Mouse (Mus musculus) midbrain, embryonic 15.5 days (tissue): ENCODE measurements around the gene Serpinb1c. TPM values are rescaled to one million over a fixed set of nuclear protein-coding genes. Genes with fewer than 3 reads are reported as not detected.

Experiments used
- ATAC-seq: fragments of 200-750 bp; cut with Nextera tagmentation; replicated peaks from 2 replicates; pipeline ENCODE4 v1.8.0; 2017; ENCODE audit warnings: moderate TSS enrichment
- H3K27ac ChIP-seq: fragments of 300-500 bp; sonication (generic); 2 replicates; pipeline ENCODE4 v1.5.1; 2015; ENCODE audit warnings: mild to moderate bottlenecking, inconsistent platforms
- H3K27me3 ChIP-seq: fragments of 300-500 bp; sonication (generic); replicated peaks from 2 replicates; pipeline ENCODE4 v1.6.1; 2015; ENCODE audit warnings: inconsistent platforms
- H3K36me3 ChIP-seq: fragments of 300-500 bp; sonication (generic); replicated peaks from 2 replicates; pipeline ENCODE4 v1.6.1; 2015; ENCODE audit warnings: inconsistent platforms
- H3K4me1 ChIP-seq: fragments of 300-500 bp; sonication (generic); 2 replicates; pipeline ENCODE4 v1.6.1; 2015; ENCODE audit warnings: inconsistent platforms
- H3K4me2 ChIP-seq: fragments of 300-500 bp; sonication (generic); 2 replicates; pipeline ENCODE4 v1.6.1; 2015; ENCODE audit warnings: inconsistent platforms, mild to moderate bottlenecking, moderate library complexity
- H3K4me3 ChIP-seq: fragments of 300-500 bp; sonication (generic); 2 replicates; pipeline ENCODE4 v1.5.1; 2015; ENCODE audit warnings: mild to moderate bottlenecking, inconsistent platforms
- H3K9ac ChIP-seq: fragments of 300-500 bp; sonication (generic); 2 replicates; pipeline ENCODE4 v1.6.1; 2015; ENCODE audit warnings: mild to moderate bottlenecking, inconsistent platforms
- H3K9me3 ChIP-seq: fragments of 300-500 bp; sonication (generic); 2 replicates; pipeline ENCODE4 v1.6.1; 2016; ENCODE audit warnings: inconsistent platforms
- WGBS: fragments of 180-500 bp; shearing (Covaris S2); methylation state at CpG from one replicate; pipeline ENCODE4 v1.1.7; 2015; ENCODE audit warnings: mixed read lengths; 5-methylcytosine and 5-hydroxymethylcytosine counted together
- polyA plus RNA-seq: library from polyadenylated mRNA; unstranded; fragments of >200 nt; fragmentation: Nextera tagmentation; extraction: Ambion mirVana; gene quantifications from 2 replicates; pipeline ENCODE4 v1.2.1, GENCODE M21; 2015

Gene Serpinb1c
- polyA plus RNA-seq, 1 experiment from 2014 or later, result not detected

- no peaks in the 10 kb centered on the region for H3K36me3 ChIP-seq
- H3K27ac ChIP-seq, result no peak overlapping the region
- ATAC-seq, result no peak
- H3K9me3 ChIP-seq, result no peaks in the 10 kb centered on the region
- no peak overlapping the region for H3K4me3 ChIP-seq
- no peak overlapping the region for H3K9ac ChIP-seq
- H3K27me3 ChIP-seq, result no peaks in the 10 kb centered on the region
- no peak overlapping the region for H3K4me2 ChIP-seq
- 87% methylated on average over 3 of the region's 3 CpGs for WGBS
- H3K4me1 ChIP-seq, result no peaks in the 10 kb centered on the region
Measured at GRCm38 (mm10) chr13:32860821-32861220, 37.2 kb downstream of the Serpinb1c start.

GRCm38 (mm10) chr13:32853073-32853472, 44.9 kb downstream of the Serpinb1c start:
- no peaks in the 10 kb centered on the region for H3K36me3 ChIP-seq
- peaks cover 9% of the 10 kb centered on the region; the same call in 1 of the 2 replicates for H3K27me3 ChIP-seq
- H3K4me1 ChIP-seq, result 0 out of 2 replicates have a peak, but pooled peaks cover 2% of the 10 kb centered on the region
- H3K9ac ChIP-seq, result no peak overlapping the region
- no peak overlapping the region for H3K4me3 ChIP-seq
- 15% methylated on average over 2 of the region's 2 CpGs for WGBS
- peak; percentile 90 for ATAC-seq
- H3K4me2 ChIP-seq, result no peak overlapping the region
- H3K9me3 ChIP-seq, result no peaks in the 10 kb centered on the region
- 0 out of 2 replicates have a peak overlapping the region, but pooled peaks have one; percentile 20 for H3K27ac ChIP-seq

GRCm38 (mm10) chr13:32852539-32852938, 45.5 kb downstream of the Serpinb1c start:
- Histone ChIP-seq H3K27ac (0 out of 2 replicates have a peak overlapping the region, but pooled peaks have one; percentile 20), H3K9me3 (no peaks in the 10 kb centered on the region), H3K4me1 (0 out of 2 replicates have a peak, but pooled peaks cover 2% of the 10 kb centered on the region), H3K4me2 (no peak overlapping the region), H3K9ac (no peak overlapping the region), H3K4me3 (no peak overlapping the region), H3K36me3 (no peaks in the 10 kb centered on the region), H3K27me3 (peaks cover 9% of the 10 kb centered on the region; the same call in 1 of the 2 replicates)
- ATAC-seq, result peak; percentile 16; the same call in 1 of the 2 replicates
- WGBS, result 66% methylated on average over 4 of the region's 4 CpGs

- Histone ChIP-seq H3K9me3 (no peaks in the 10 kb centered on the region), H3K36me3 (no peaks in the 10 kb centered on the region), H3K4me1 (0 out of 2 replicates have a peak, but pooled peaks cover 2% of the 10 kb centered on the region), H3K27me3 (peaks cover 9% of the 10 kb centered on the region; the same call in 1 of the 2 replicates), H3K4me2 (no peak overlapping the region), H3K9ac (no peak overlapping the region), H3K27ac (no peak overlapping the region), H3K4me3 (no peak overlapping the region)
- ATAC-seq, result peak; percentile 77
- whole genome bisulfite sequencing, result 10% methylated on average over 7 of the region's 7 CpGs
Measured at GRCm38 (mm10) chr13:32851967-32852366, 46.0 kb downstream of the Serpinb1c start.

- Histone ChIP-seq H3K4me2 (no peak within 1 kb of the TSS), H3K9ac (no peak within 1 kb of the TSS), H3K4me1 (0 out of 2 replicates have a peak, but pooled peaks cover 2% of the 10 kb centered on the region), H3K9me3 (no peaks in the 10 kb centered on the region), H3K27ac (no peak within 1 kb of the TSS), H3K36me3 (no peaks in the 10 kb centered on the region), H3K27me3 (peaks cover 9% of the 10 kb centered on the region; the same call in 1 of the 2 replicates), H3K4me3 (no peak within 1 kb of the TSS)
- WGBS, result 66% methylated on average over 10 of the region's 10 CpGs
- ATAC-seq, result no peak
Measured at GRCm38 (mm10) chr13:32850668-32851404, 47.2 kb downstream of the Serpinb1c start, which contains the start of gene Serpinb1a. Serpinb1a (minus strand) TSS chr13:32851185.

GRCm38 (mm10) chr13:32850156-32850555, 47.9 kb downstream of the Serpinb1c start:
- H3K36me3 ChIP-seq, result no peaks in the 10 kb centered on the region

GRCm38 (mm10) chr13:32849531-32850123, 48.4 kb downstream of the Serpinb1c start:
- no peak overlapping the region for H3K4me3 ChIP-seq
- H3K4me1 ChIP-seq, result 0 out of 2 replicates have a peak, but pooled peaks cover 2% of the 10 kb centered on the region
- no peak overlapping the region for H3K4me2 ChIP-seq
- no peaks in the 10 kb centered on the region for H3K36me3 ChIP-seq
- no peak for ATAC-seq
- H3K9me3 ChIP-seq, result no peaks in the 10 kb centered on the region
- peaks cover 9% of the 10 kb centered on the region; the same call in 1 of the 2 replicates for H3K27me3 ChIP-seq
- H3K9ac ChIP-seq, result no peak overlapping the region
- no peak overlapping the region for H3K27ac ChIP-seq

More at GRCm38 (mm10) chr13:32850156-32850555, 47.9 kb downstream of the Serpinb1c start:
- 94% methylated on average over 1 of the region's 1 CpGs for WGBS
- Histone ChIP-seq H3K27ac (no peak overlapping the region), H3K4me2 (no peak overlapping the region), H3K27me3 (peaks cover 9% of the 10 kb centered on the region; the same call in 1 of the 2 replicates), H3K4me1 (0 out of 2 replicates have a peak, but pooled peaks cover 2% of the 10 kb centered on the region), H3K9ac (no peak overlapping the region), H3K4me3 (no peak overlapping the region), H3K9me3 (no peaks in the 10 kb centered on the region)
- ATAC-seq, result no peak

GRCm38 (mm10) chr13:32849092-32849491, 48.9 kb downstream of the Serpinb1c start:
- H3K27me3 ChIP-seq, result peaks cover 9% of the 10 kb centered on the region; the same call in 1 of the 2 replicates
- H3K4me1 ChIP-seq, result 0 out of 2 replicates have a peak, but pooled peaks cover 2% of the 10 kb centered on the region
- H3K9ac ChIP-seq, result no peak overlapping the region
- H3K36me3 ChIP-seq, result no peaks in the 10 kb centered on the region
- H3K4me2 ChIP-seq, result no peak overlapping the region
- no peaks in the 10 kb centered on the region for H3K9me3 ChIP-seq
- no peak overlapping the region for H3K27ac ChIP-seq
- no peak for ATAC-seq
- H3K4me3 ChIP-seq, result no peak overlapping the region
- 80% methylated on average over 4 of the region's 4 CpGs for WGBS

GRCm38 (mm10) chr13:32846221-32846620, 51.8 kb downstream of the Serpinb1c start:
- Histone ChIP-seq H3K4me2 (no peak overlapping the region), H3K27ac (no peak overlapping the region), H3K27me3 (peaks cover 5% of the 10 kb centered on the region; the same call in 1 of the 2 replicates), H3K36me3 (no peaks in the 10 kb centered on the region), H3K4me3 (no peak overlapping the region), H3K4me1 (no peaks in the 10 kb centered on the region), H3K9me3 (no peaks in the 10 kb centered on the region), H3K9ac (no peak overlapping the region)
- ATAC-seq, result no peak

- H3K36me3 ChIP-seq, result no peaks in the 10 kb centered on the region
- H3K27ac ChIP-seq, result no peak overlapping the region
- no peak for ATAC-seq
- 90% methylated on average over 3 of the region's 3 CpGs for WGBS
- H3K4me2 ChIP-seq, result no peak overlapping the region
- H3K4me1 ChIP-seq, result no peaks in the 10 kb centered on the region
- no peak overlapping the region for H3K4me3 ChIP-seq
- no peak overlapping the region for H3K9ac ChIP-seq
- H3K9me3 ChIP-seq, result no peaks in the 10 kb centered on the region
- H3K27me3 ChIP-seq, result no peaks in the 10 kb centered on the region
Measured at GRCm38 (mm10) chr13:32841349-32841748, 56.7 kb downstream of the Serpinb1c start.

- H3K9ac ChIP-seq, result no peak overlapping the region
- H3K4me3 ChIP-seq, result no peak overlapping the region
- no peaks in the 10 kb centered on the region for H3K36me3 ChIP-seq
- H3K4me2 ChIP-seq, result no peak overlapping the region
- H3K27me3 ChIP-seq, result no peaks in the 10 kb centered on the region
- 43% methylated on average over 1 of the region's 1 CpGs for WGBS
- no peak for ATAC-seq
- no peak overlapping the region for H3K27ac ChIP-seq
- no peaks in the 10 kb centered on the region for H3K4me1 ChIP-seq
- H3K9me3 ChIP-seq, result no peaks in the 10 kb centered on the region
Measured at GRCm38 (mm10) chr13:32839314-32839713, 58.7 kb downstream of the Serpinb1c start.

GRCm38 (mm10) chr13:32834513-32834912, 63.5 kb downstream of the Serpinb1c start:
- no peaks in the 10 kb centered on the region for H3K4me1 ChIP-seq
- WGBS, result 95% methylated on average over 5 of the region's 5 CpGs
- H3K9ac ChIP-seq, result no peak overlapping the region
- no peak overlapping the region for H3K4me3 ChIP-seq
- H3K9me3 ChIP-seq, result no peaks in the 10 kb centered on the region
- H3K27me3 ChIP-seq, result no peaks in the 10 kb centered on the region
- no peak overlapping the region for H3K27ac ChIP-seq
- no peak overlapping the region for H3K4me2 ChIP-seq
- ATAC-seq, result no peak
- H3K36me3 ChIP-seq, result no peaks in the 10 kb centered on the region
